Mouse (Mus musculus) embryonic facial prominence, embryonic 15.5 days (tissue): ENCODE results near the gene Pik3r4. TPM values are rescaled to one million over a fixed set of nuclear protein-coding genes. Genes with fewer than 3 reads are reported as not detected.

ENCODE experiments used
- ATAC-seq: fragments of 200-750 bp; cut with Nextera tagmentation; 2 replicates; pipeline ENCODE4 v1.8.0; 2017; ENCODE audit warnings: low read depth, moderate TSS enrichment; ENCODE audit not compliant: insufficient number of reproducible peaks, low FRiP score, low TSS enrichment
- H3K27ac ChIP-seq: fragments of 300-500 bp; sonication (generic); replicated peaks from 2 replicates; pipeline ENCODE4 v1.5.1; 2015; ENCODE audit warnings: mild to moderate bottlenecking, inconsistent platforms
- H3K27me3 ChIP-seq: fragments of 300-500 bp; sonication (generic); 2 replicates; pipeline ENCODE4 v1.6.1; 2015; ENCODE audit warnings: inconsistent platforms
- H3K36me3 ChIP-seq: fragments of 300-500 bp; sonication (generic); 2 replicates; pipeline ENCODE4 v1.6.1; 2015; ENCODE audit warnings: mild to moderate bottlenecking, inconsistent platforms
- H3K4me1 ChIP-seq: fragments of 300-500 bp; sonication (generic); 2 replicates; pipeline ENCODE4 v1.6.1; 2015; ENCODE audit warnings: inconsistent platforms
- H3K4me2 ChIP-seq: fragments of 300-500 bp; sonication (generic); replicated peaks from 2 replicates; pipeline ENCODE4 v1.6.1; 2015; ENCODE audit warnings: mild to moderate bottlenecking, inconsistent platforms
- H3K4me3 ChIP-seq: fragments of 300-500 bp; sonication (generic); replicated peaks from 2 replicates; pipeline ENCODE4 v1.5.1; 2015; ENCODE audit warnings: mild to moderate bottlenecking, inconsistent platforms
- H3K9ac ChIP-seq: fragments of 300-500 bp; sonication (generic); 2 replicates; pipeline ENCODE4 v1.6.1; 2015; ENCODE audit warnings: inconsistent platforms
- H3K9me3 ChIP-seq: fragments of 300-500 bp; sonication (generic); replicated peaks from 2 replicates; pipeline ENCODE4 v1.6.1; 2016; ENCODE audit warnings: inconsistent platforms
- WGBS: fragments of 180-500 bp; shearing (Covaris S2); methylation state at CpG from one replicate; pipeline ENCODE4 v1.1.7; 2015; 5-methylcytosine and 5-hydroxymethylcytosine counted together
- polyA plus RNA-seq: library from polyadenylated mRNA; unstranded; fragments of >200 nt; fragmentation: Nextera tagmentation; extraction: Ambion mirVana; gene quantifications from 2 replicates; pipeline ENCODE4 v1.2.1, GENCODE M21; 2015

Gene Pik3r4
- polyA plus RNA-seq, 1 experiment from 2014 or later, result 22.5 TPM

DNA sequence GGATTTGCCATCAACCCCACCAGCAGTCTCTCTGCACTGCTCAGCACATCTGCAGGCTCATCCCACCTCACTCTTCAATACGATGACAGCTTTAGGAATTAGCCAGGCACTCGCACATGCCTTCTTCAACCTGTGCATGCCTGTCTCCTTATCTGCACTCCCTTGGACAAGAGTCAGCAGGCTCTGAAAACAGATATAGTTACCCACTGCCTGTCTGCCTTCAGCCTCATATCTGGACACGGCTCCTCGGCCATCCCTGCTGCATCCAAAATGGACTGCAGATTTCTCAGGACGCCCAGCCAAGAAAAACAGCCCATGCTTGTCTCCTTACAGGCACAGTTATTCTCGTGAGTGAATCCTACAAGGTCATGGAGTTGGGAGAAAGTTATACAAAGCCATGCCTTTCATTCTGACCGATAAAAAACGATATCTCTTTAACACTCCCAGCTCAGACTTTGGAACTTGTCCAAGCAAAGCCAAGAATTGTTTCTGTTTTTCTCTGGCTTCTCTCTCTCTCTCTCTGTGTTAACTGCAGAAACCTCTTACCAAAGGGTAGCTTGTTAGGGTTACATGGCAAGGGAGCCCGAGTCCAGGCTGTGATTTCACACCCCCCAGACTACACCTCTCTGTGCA, 55.1 kb downstream of the Pik3r4 start:
- H3K4me3 ChIP-seq, result no peak overlapping the region
- ATAC-seq, result no peak
- no peaks in the 10 kb centered on the region for H3K9me3 ChIP-seq
- H3K27ac ChIP-seq, result no peak overlapping the region
- H3K9ac ChIP-seq, result no peak overlapping the region
- H3K27me3 ChIP-seq, result no peaks in the 10 kb centered on the region
- WGBS, result 48% methylated on average over 9 of the region's 9 CpGs
- no peaks in the 10 kb centered on the region for H3K36me3 ChIP-seq
- H3K4me2 ChIP-seq, result no peak overlapping the region
- H3K4me1 ChIP-seq, result peaks cover 17% of the 10 kb centered on the region

DNA sequence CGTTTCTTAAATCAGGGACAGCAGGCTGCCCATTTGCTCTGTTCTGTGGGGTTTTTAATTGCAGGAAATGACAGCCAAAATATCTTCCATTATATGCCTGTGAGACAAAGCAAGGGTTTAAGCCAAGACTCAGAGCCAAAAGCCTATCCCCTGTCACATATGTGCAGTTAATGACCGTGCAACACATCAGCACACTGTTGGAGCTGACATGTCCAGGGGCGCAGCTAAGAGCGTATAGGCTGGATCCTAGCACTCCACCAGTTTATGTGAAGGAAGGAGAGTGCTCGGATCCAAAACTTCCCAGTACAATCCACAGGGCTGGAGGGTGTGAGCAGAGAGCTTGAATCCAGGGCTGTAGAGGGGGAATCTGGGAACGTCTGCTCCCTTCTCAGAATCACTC, 57.9 kb downstream of the Pik3r4 start:
- 63% methylated on average over 6 of the region's 6 CpGs for WGBS
- H3K4me1 ChIP-seq, result peaks cover 17% of the 10 kb centered on the region; the same call in 1 of the 2 replicates
- no peak overlapping the region for H3K4me2 ChIP-seq
- H3K9ac ChIP-seq, result no peak overlapping the region
- H3K9me3 ChIP-seq, result no peaks in the 10 kb centered on the region
- H3K36me3 ChIP-seq, result no peaks in the 10 kb centered on the region
- H3K27me3 ChIP-seq, result no peaks in the 10 kb centered on the region
- H3K4me3 ChIP-seq, result no peak overlapping the region
- ATAC-seq, result no peak
- peak overlapping the region; percentile 58; the same call in 1 of the 2 replicates for H3K27ac ChIP-seq

DNA sequence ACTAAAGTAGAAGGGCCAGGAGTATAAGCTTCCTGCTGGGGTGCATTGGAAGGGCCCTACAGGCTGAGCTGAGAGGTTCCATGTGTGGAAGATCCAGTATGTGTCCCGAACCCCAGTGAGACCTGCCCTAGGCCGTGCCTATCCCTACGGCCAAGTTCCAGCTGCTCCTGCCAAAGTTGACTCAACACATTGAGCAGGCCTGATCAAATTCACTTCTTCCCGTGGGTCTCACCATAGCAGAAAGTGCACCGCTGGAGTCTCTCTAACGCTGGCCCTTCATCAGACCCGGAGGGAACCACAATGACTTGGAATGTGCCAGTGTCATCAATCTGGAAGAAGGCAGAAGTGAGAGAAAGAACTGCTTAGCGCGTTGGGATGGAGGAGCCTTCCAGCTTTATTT, 59.2 kb downstream of the Pik3r4 start:
- no peaks in the 10 kb centered on the region for H3K27me3 ChIP-seq
- no peak overlapping the region for H3K27ac ChIP-seq
- no peaks in the 10 kb centered on the region for H3K9me3 ChIP-seq
- H3K36me3 ChIP-seq, result no peaks in the 10 kb centered on the region
- no peak overlapping the region for H3K4me2 ChIP-seq
- H3K4me1 ChIP-seq, result peaks cover 17% of the 10 kb centered on the region; the same call in 1 of the 2 replicates
- 0 out of 2 replicates have a peak, but pooled peaks have one; percentile 55 for ATAC-seq
- no peak overlapping the region for H3K9ac ChIP-seq
- H3K4me3 ChIP-seq, result no peak overlapping the region
- WGBS, result 61% methylated on average over 9 of the region's 9 CpGs

GRCm38 (mm10) chr9:105704226-105704932, 61.6 kb downstream of the Pik3r4 start:
- no peaks in the 10 kb centered on the region for H3K27me3 ChIP-seq
- H3K36me3 ChIP-seq, result no peaks in the 10 kb centered on the region
- 65% methylated on average over 16 of the region's 16 CpGs for WGBS
- H3K4me2 ChIP-seq, result no peak overlapping the region
- H3K27ac ChIP-seq, result peak overlapping the region; percentile 58; the same call in 1 of the 2 replicates
- H3K9me3 ChIP-seq, result no peaks in the 10 kb centered on the region
- no peak overlapping the region for H3K9ac ChIP-seq
- ATAC-seq, result peak; percentile 61
- H3K4me3 ChIP-seq, result no peak overlapping the region
- H3K4me1 ChIP-seq, result peaks cover 12% of the 10 kb centered on the region; the same call in 1 of the 2 replicates

DNA sequence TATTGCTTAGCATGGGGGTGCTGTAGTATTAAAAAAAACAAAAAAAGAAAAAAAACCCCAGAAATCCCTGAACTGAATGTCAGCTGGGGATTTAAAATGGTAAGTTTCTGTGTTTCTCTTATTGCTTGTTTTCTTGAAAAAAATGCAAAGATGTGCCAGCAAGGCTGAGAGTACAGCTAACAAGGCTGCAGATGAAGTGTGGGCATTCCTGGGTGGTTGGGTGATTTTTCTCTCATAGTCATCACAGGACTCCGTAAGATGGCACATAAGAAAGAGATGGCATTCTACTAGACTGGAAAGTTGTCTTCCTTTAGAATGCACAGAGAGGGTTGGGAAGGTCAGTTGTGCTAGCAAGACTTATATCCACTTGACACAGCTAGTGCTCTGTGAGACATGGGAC, 62.2 kb downstream of the Pik3r4 start:
- no peak overlapping the region for H3K4me2 ChIP-seq
- no peaks in the 10 kb centered on the region for H3K9me3 ChIP-seq
- H3K9ac ChIP-seq, result no peak overlapping the region
- 75% methylated on average over 1 of the region's 1 CpGs for WGBS
- ATAC-seq, result no peak
- no peaks in the 10 kb centered on the region for H3K36me3 ChIP-seq
- no peak overlapping the region for H3K4me3 ChIP-seq
- H3K4me1 ChIP-seq, result peaks cover 12% of the 10 kb centered on the region; the same call in 1 of the 2 replicates
- H3K27ac ChIP-seq, result peak overlapping the region; percentile 31
- no peaks in the 10 kb centered on the region for H3K27me3 ChIP-seq

DNA sequence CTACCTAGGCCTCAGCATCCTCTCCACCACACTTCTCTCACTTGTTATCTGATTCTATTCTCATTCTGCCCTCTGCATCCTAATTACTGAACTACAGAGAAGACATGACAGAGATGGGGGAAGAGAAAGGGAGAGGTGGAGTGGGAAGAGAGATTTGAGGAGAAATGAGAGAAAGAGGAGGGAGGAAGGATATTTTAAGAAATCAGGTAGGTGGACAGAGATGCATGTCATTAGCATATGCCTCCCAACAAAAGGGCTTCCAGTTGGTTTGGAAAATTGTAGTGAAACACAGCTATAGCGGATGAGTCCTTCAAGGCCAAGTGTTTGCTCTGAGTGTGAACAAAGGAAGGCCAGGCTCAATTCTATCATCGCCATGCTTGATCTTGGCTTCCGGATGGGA, 69.3 kb downstream of the Pik3r4 start:
- 94% methylated on average over 3 of the region's 3 CpGs for WGBS
- Histone ChIP-seq H3K4me2 (no peak overlapping the region), H3K27me3 (no peaks in the 10 kb centered on the region; the same call in 1 of the 2 replicates), H3K4me1 (no peaks in the 10 kb centered on the region), H3K9me3 (no peaks in the 10 kb centered on the region), H3K9ac (no peak overlapping the region), H3K4me3 (no peak overlapping the region), H3K27ac (no peak overlapping the region), H3K36me3 (no peaks in the 10 kb centered on the region)
- no peak for ATAC-seq

DNA sequence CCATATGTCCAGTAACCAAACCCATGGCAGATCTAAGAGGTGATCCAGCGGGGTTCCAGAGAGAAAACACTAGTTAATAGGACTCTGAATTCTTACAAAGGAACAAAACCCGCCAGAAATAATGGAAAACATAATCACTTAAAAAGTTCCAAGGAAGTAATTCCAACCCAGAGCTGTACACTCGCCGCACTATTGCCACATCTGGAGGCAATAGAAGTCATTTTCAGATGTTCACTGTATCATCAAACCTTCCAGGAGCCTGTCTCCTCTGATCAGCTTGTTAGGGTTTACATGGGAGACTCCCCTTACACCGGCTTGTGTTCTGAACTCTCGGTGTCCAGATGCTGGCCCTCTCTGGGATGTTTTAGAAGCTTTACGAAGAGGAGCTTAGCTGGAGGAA, 76.6 kb downstream of the Pik3r4 start:
- H3K9ac ChIP-seq, result no peak overlapping the region
- no peaks in the 10 kb centered on the region for H3K27me3 ChIP-seq
- no peaks in the 10 kb centered on the region for H3K4me1 ChIP-seq
- H3K27ac ChIP-seq, result peak overlapping the region; percentile 55; the same call in 1 of the 2 replicates
- no peaks in the 10 kb centered on the region for H3K9me3 ChIP-seq
- no peak overlapping the region for H3K4me2 ChIP-seq
- WGBS, result 37% methylated on average over 7 of the region's 7 CpGs
- H3K4me3 ChIP-seq, result no peak overlapping the region
- ATAC-seq, result no peak; the same call in 1 of the 2 replicates
- no peaks in the 10 kb centered on the region for H3K36me3 ChIP-seq

- Histone ChIP-seq H3K4me2 (no peak overlapping the region), H3K9ac (no peak overlapping the region), H3K27me3 (no peaks in the 10 kb centered on the region), H3K36me3 (no peaks in the 10 kb centered on the region), H3K4me3 (no peak overlapping the region), H3K4me1 (no peaks in the 10 kb centered on the region), H3K9me3 (no peaks in the 10 kb centered on the region), H3K27ac (peak overlapping the region; percentile 55; the same call in 1 of the 2 replicates)
- WGBS, result 49% methylated on average over 5 of the region's 5 CpGs
- ATAC-seq, result no peak
Observed at GRCm38 (mm10) chr9:105719851-105720395, 77.1 kb downstream of the Pik3r4 start.

DNA sequence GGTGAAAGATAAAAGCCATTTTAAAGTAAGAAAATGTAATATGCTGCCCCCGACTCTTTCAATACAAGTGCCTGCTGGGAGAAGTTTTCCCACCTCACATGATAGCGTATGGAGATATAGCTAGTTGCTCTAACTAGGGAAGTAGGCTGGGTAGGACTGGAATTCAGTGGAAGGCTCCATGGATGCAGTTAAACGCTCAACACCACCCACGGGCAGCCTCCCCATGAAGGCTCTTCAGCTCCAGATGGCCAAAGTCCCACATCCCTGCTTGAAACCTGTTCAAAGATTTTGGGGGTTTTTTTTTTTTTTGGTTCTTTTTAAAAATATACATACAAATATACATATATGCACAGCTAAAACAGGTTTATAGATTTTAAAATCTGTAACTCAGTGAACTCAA, 77.7 kb downstream of the Pik3r4 start:
- WGBS, result 68% methylated on average over 4 of the region's 4 CpGs

DNA sequence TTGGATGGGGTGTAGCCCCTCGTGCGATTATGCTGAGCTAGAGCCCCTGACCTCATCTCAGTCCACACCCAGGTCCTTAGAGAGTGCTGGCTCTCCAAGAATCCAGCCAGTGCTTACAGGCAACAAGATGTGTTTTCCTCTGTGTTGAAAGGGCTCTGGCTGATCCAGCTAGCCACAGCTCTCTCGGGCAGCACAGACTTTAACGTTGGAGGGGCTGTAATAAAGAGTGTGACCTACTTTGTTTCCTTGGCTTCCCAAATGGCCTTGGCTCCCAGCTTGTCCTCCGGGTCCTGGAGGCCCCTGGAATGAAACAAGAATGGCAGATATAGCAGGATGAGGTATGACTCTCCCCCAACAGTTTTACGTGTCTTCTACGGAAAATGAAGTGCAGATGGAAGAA, 89.2 kb downstream of the Pik3r4 start:
- no peaks in the 10 kb centered on the region for H3K9me3 ChIP-seq
- no peak overlapping the region for H3K9ac ChIP-seq
- no peak overlapping the region for H3K4me3 ChIP-seq
- WGBS, result 56% methylated on average over 7 of the region's 7 CpGs
- H3K27ac ChIP-seq, result no peak overlapping the region
- no peak overlapping the region for H3K4me2 ChIP-seq
- peak; percentile 73; the same call in 1 of the 2 replicates for ATAC-seq
- H3K36me3 ChIP-seq, result no peaks in the 10 kb centered on the region
- H3K27me3 ChIP-seq, result no peaks in the 10 kb centered on the region
- no peaks in the 10 kb centered on the region for H3K4me1 ChIP-seq

More for the DNA sequence above, 77.7 kb downstream of the Pik3r4 start:
- no peak for ATAC-seq
- H3K9me3 ChIP-seq, result no peaks in the 10 kb centered on the region
- no peak overlapping the region for H3K27ac ChIP-seq
- H3K36me3 ChIP-seq, result no peaks in the 10 kb centered on the region
- H3K4me3 ChIP-seq, result no peak overlapping the region
- no peaks in the 10 kb centered on the region for H3K27me3 ChIP-seq
- no peaks in the 10 kb centered on the region for H3K4me1 ChIP-seq
- no peak overlapping the region for H3K4me2 ChIP-seq
- no peak overlapping the region for H3K9ac ChIP-seq

- no peak overlapping the region for H3K4me2 ChIP-seq
- H3K4me1 ChIP-seq, result peaks cover 6% of the 10 kb centered on the region; the same call in 1 of the 2 replicates
- ATAC-seq, result no peak
- H3K36me3 ChIP-seq, result no peaks in the 10 kb centered on the region
- H3K4me3 ChIP-seq, result no peak overlapping the region
- H3K27ac ChIP-seq, result no peak overlapping the region; the same call in 1 of the 2 replicates
- WGBS, result 73% methylated on average over 2 of the region's 2 CpGs
- no peak overlapping the region for H3K9ac ChIP-seq
- H3K9me3 ChIP-seq, result no peaks in the 10 kb centered on the region
- no peaks in the 10 kb centered on the region for H3K27me3 ChIP-seq
Observed at GRCm38 (mm10) chr9:105734651-105735050, 91.9 kb downstream of the Pik3r4 start.
